Mouse (Mus musculus) lung, postnatal 4 days (tissue): ENCODE data around the gene Stox2.

Experiments
- DNase-seq, 2 experiments: peaks; one replicate each; pipeline ENCODE4 v3.0.0; 2021

Gene Stox2

DNA sequence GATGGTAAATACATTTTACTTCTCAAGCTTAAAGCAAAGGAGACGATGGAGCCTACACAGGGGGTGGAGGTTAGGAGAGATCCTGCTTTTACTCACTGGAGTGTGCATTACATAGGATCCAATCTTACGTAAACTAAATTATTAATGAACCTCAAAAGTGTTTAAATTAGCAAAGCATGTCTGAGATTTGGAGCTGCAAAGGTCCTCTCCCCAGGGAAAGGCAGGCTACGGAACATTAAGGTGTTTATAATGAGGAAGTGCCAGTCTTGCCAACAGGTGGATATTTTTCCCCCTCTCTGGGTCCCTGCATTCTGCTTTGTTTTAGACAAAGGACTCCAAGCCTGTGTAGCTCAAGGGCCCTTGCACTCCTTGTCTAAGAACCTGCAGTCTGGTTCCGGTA is 205.3 kb downstream of the Stox2 start:
- no peak for DNase-seq

- no peak for DNase-seq
These were observed 205.9 kb downstream of the Stox2 start for GRCm38 (mm10) chr8:47240266-47240665.

- DNase-seq, result no peak
These were observed 214.1 kb downstream of the Stox2 start for GRCm38 (mm10) chr8:47232081-47232480.

DNA sequence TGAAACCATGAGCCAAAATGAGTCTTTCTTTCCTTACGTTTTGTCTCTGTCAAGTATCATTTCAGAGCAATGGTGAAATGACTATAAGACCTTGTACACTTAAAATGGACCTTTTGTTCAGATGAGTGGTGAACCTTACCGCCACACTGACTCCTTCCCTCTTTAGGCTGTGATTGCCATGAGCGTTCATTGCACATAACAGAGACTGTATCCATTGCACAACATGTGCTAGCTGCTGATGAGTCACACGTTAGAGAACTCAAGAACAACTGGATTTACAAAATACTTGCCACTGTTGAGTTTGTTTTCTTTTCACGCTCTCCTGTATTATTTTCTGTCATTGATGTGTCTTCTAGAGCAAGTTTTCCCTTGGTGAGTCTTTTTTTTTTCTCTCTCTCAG is 216.1 kb downstream of the Stox2 start:
- no peak for DNase-seq

DNA sequence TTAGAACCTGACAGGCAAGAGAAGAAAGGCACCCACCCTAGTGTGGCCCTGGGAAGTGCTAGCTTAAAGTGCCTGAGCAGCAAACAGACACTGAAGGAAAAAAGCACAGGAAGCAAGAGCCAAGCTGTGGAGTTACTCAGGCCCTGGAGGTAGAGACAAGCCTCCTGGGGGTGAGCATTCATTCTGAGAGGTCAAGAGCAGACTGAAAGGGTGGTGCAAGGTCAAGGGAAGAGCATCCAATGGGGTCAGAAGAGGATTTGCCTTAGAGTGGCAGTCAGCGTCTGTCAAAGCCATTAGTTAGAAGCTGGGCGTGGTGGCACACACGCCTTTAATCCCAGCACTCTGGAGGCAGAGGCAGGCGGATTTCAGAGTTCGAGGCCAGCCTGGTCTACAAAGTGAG is 224.3 kb downstream of the Stox2 start:
- no peak for DNase-seq

- DNase-seq, result no peak
These were observed 225.0 kb downstream of the Stox2 start for GRCm38 (mm10) chr8:47221191-47221590.

GRCm38 (mm10) chr8:47220390-47220789 is 225.8 kb downstream of the Stox2 start:
- no peak for DNase-seq

DNA sequence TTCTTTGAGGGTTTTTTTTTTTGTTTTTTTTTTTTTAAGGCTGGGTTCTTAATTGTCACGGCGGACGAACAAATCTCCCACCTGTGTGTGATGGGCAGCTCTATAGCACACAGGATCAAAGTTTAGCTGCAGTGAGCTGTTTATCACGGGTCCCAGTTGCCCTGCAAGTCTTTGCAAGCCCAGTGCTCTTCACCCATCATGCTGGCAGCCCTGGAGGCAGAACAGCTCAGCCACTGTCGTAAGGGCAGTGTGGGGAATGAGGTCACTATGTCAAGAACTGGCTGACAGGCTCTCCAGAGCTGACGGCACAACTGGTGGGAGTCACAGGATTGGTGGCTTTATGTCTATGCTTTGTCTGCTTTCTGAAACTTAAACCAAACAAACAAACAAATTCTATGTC is 227.6 kb downstream of the Stox2 start:
- no peak for DNase-seq

- DNase-seq, result no peak
These were observed 228.1 kb downstream of the Stox2 start for GRCm38 (mm10) chr8:47218021-47218420.

DNA sequence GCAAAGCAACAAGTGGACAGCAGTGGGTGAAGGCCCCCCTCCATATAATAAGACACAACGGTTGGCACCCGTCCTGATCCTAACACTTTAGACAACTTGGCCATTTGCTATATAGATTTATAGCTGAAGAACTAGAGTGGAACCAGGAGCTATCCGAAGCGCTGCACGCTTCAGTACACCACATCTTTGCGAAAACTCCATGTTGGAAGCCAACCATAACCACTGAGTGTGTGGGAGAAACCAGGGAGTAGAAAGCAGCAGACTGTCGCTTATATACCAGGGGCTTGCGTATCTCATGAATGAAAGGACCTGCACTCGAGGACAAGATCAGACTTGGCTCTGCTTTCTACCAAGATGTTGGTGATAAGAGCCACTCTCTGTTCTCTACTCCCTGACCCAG is 234.0 kb downstream of the Stox2 start:
- no peak for DNase-seq

DNA sequence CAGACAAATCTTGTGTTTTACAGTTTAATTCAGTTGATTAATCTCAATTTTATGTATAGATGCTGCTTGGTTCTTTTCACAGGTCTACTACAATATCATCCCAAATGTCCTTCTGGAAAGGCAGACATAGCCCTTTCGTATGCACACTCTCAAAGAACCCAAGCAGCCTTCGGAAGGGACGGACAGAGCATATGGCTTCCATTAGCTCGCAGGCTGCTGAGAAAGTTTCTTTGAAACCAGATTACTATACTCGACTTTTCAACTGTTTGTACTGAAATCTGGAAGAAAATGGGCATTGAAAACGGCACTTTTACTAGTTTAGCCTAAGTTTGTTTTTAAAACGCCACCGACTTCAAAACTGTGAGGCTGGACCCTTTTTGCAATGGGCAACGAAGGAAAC is 234.9 kb downstream of the Stox2 start:
- no peak for DNase-seq

GRCm38 (mm10) chr8:47208246-47208645 is 237.9 kb downstream of the Stox2 start:
- DNase-seq, result no peak

- no peak for DNase-seq
These were observed 239.4 kb downstream of the Stox2 start for GRCm38 (mm10) chr8:47206640-47207237.

DNA sequence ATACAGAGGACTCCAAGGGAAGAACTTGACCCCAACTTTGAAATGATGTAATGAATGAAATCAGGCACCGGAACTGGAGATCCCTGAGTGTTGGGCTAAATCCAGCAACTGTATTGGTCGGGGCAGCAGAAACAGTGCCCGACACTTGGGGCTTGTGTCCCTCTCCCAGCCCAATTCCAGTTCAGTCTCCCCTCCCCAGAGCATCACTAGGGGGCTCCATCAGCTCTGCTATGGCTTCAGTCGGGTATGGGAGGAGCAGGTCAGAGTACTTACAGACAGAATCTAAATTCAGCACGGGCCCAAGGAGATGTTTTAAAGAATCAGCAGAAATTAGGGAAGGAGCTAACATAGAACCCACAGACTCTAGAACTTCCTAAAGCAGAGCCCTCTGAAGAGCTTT is 240.7 kb downstream of the Stox2 start:
- no peak for DNase-seq

DNA sequence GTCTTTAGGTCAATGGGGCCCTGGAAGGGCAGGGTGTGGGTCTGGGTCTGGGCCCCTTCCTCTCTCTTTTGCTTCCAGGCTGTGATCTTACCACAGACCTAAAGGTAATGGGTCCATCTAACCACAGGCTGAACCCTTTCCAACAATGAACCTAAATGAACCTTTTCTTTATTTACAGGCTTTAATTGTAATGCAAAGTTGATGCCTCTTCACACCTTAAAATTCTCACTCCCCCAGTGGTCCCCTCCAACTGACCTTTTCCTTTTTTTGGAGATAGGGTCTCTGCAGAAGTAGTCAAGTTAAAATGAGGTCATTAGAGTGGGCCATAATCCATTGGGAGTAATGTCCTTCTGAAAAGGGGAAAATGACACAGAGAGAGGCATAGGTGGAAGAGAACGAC is 249.8 kb downstream of the Stox2 start:
- no peak for DNase-seq

- no peak for DNase-seq
These were observed 252.7 kb downstream of the Stox2 start for GRCm38 (mm10) chr8:47193321-47193996.

GRCm38 (mm10) chr8:47191444-47192365 is 254.5 kb downstream of the Stox2 start:
- DNase-seq, result peak in 1 of 2 experiments; percentile 24

GRCm38 (mm10) chr8:47185396-47185795 is 260.8 kb downstream of the Stox2 start:
- DNase-seq, result no peak

- no peak for DNase-seq
These were observed 263.2 kb downstream of the Stox2 start for GRCm38 (mm10) chr8:47182771-47183558.

DNA sequence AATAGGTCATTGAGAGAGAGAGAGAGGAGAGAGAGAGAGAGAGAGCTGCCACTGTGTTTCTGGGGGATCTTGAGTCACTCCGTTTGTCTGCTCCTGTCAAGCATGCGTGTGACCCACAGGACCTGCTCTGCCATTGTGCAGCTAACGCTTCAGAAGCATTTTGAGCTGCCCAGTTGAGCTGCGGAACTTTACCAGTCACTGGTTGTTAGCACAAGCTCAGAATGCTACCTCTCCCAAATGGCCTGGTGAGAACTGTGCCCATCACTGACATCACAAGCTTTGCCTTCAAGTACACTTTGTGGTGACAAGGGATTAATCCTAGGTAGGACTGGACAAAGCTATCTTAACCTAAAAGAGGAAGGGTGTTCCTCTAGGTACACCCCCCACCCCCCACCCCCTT is 263.9 kb downstream of the Stox2 start:
- DNase-seq, result no peak

- DNase-seq, result peak; percentile 11 to 51
These were observed 265.0 kb downstream of the Stox2 start for GRCm38 (mm10) chr8:47181032-47181698.

DNA sequence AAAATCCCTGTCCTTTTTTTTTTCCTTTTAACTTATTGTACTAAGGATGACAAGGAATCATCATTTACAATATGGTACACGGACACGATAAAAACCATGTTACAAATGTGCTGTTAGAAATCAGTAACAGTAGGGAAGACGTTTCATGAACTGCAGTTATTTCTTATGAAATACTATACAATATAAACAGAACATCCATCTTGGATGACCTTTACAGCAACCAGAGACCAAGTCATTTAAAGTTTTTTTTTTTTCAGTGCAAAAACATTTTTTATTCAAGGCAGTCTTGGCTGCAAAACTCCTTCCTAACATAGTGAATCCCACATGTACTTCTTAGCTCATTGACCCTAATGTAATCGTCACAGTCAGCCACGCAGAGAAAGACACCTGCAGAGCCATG is 266.0 kb downstream of the Stox2 start:
- DNase-seq, result no peak
